Mouse (Mus musculus) stomach, postnatal 0 days (tissue): ENCODE results near the gene Gprc5c.
A peak's percentile ranks its signal among the peaks of the same experiment; 100 is the strongest.

Experiments
- CTCF ChIP-seq: IDR thresholded peaks from 2 replicates; pipeline ENCODE4 v1.5.1; 2016; ENCODE audit warnings: antibody characterized with exemption, low read depth, mild to moderate bottlenecking, moderate library complexity
- EP300 ChIP-seq: optimal IDR thresholded peaks from 2 replicates; pipeline ENCODE3; 2016; ENCODE audit warnings: antibody characterized with exemption

GRCm38 (mm10) chr11:114858641-114859040 is 7.7 kb downstream of the Gprc5c start:
- TF ChIP-seq CTCF = peak; percentile 65
- no peak for TF ChIP-seq EP300
